Mouse (Mus musculus) heart, adult 8-10 months (tissue): ENCODE measurements at regions not wholly inside any gene's neighbourhood (a gene's known extent, or its start where the extent isn't known, plus 50 kb on each side); places are given as distances from the start of the nearest gene placed in this dataset.
A peak's percentile ranks its signal among the peaks of the same experiment; 100 is the strongest.

ENCODE experiments used
- DNase-seq: peaks from one replicate; pipeline ENCODE4 v3.0.0; 2022; ENCODE audit warnings: low spot score

GRCm38 (mm10) chr5:118879808-118880478, 319.5 kb downstream of the Med13l start:
- peak; percentile 78 for DNase-seq

- peak; percentile 13 for DNase-seq
Measured at GRCm38 (mm10) chr5:118880546-118880945, 320.1 kb downstream of the Med13l start.

GRCm38 (mm10) chr5:118881886-118882285, 321.4 kb downstream of the Med13l start:
- DNase-seq = no peak

- DNase-seq = no peak
Measured at GRCm38 (mm10) chr5:118888131-118888530, 327.7 kb downstream of the Med13l start.

GRCm38 (mm10) chr5:118891131-118891530, 330.7 kb downstream of the Med13l start:
- DNase-seq = no peak

GRCm38 (mm10) chr5:118908224-118908623, 347.7 kb downstream of the Med13l start:
- no peak for DNase-seq

GRCm38 (mm10) chr5:118909756-118910155, 349.3 kb downstream of the Med13l start:
- no peak for DNase-seq

GRCm38 (mm10) chr5:118914191-118914750, 353.8 kb downstream of the Med13l start:
- no peak for DNase-seq

GRCm38 (mm10) chr5:118923357-118923756, 362.9 kb downstream of the Med13l start:
- DNase-seq = no peak

- no peak for DNase-seq
Measured at GRCm38 (mm10) chr5:118929037-118929436, 368.6 kb downstream of the Med13l start.

GRCm38 (mm10) chr5:118929990-118930501, 369.6 kb downstream of the Med13l start:
- no peak for DNase-seq

GRCm38 (mm10) chr5:118939336-118940039, 379.0 kb downstream of the Med13l start:
- no peak for DNase-seq

GRCm38 (mm10) chr5:118944256-118944655, 383.8 kb downstream of the Med13l start:
- no peak for DNase-seq

GRCm38 (mm10) chr5:118946090-118946489, 385.6 kb downstream of the Med13l start:
- DNase-seq = no peak

- no peak for DNase-seq
Measured at GRCm38 (mm10) chr5:118946994-118947393, 386.5 kb downstream of the Med13l start.

GRCm38 (mm10) chr5:118948119-118948786, 387.8 kb downstream of the Med13l start:
- DNase-seq = no peak

- peak; percentile 91 for DNase-seq
Measured at GRCm38 (mm10) chr5:118951067-118951466, 390.6 kb downstream of the Med13l start.

GRCm38 (mm10) chr5:118960521-118961001, 400.1 kb downstream of the Med13l start:
- no peak for DNase-seq

GRCm38 (mm10) chr5:118961091-118961490, 400.6 kb downstream of the Med13l start:
- no peak for DNase-seq

GRCm38 (mm10) chr5:118962152-118962551, 401.7 kb downstream of the Med13l start:
- DNase-seq = no peak

- DNase-seq = peak; percentile 23
Measured at GRCm38 (mm10) chr5:118963001-118963400, 402.5 kb downstream of the Med13l start.

GRCm38 (mm10) chr5:118966901-118967300, 406.4 kb downstream of the Med13l start:
- peak; percentile 42 for DNase-seq
